Mouse (Mus musculus): ENCODE data around the gene Zp2.

- TF ChIP-seq CTCF (IDR thresholded peaks at IDR 0.05 in 2 of 3, conservative IDR thresholded peaks at IDR 0.05 in 1 of 3; ENCODE audit: control insufficient read depth in 1 of 3, insufficient read depth in 1 of 3, low read depth in 2 of 3, low read length in 3 of 3, poor library complexity in 1 of 3, severe bottlenecking in 1 of 3) = no peak
- no peak for TF ChIP-seq ZC3H11A (IDR thresholded peaks at IDR 0.05; ENCODE audit: low read depth, low read length)
- no peak for TF ChIP-seq GATA1 (IDR thresholded peaks at IDR 0.05; ENCODE audit: low read depth, low read length)
- TF ChIP-seq ZKSCAN1 (IDR thresholded peaks at IDR 0.05; ENCODE audit: low read depth, low read length) = no peak
- no peak for TF ChIP-seq ZMIZ1 (IDR thresholded peaks at IDR 0.05; ENCODE audit: low read depth, low read length)
- no peak for TF ChIP-seq NRF1 (IDR thresholded peaks at IDR 0.05; ENCODE audit: insufficient read depth, low read depth, low read length, poor library complexity, severe bottlenecking)
- no peak for TF ChIP-seq POLR2A (IDR thresholded peaks at IDR 0.05; ENCODE audit: control insufficient read depth in 1 of 2, insufficient read depth in 1 of 2, low read depth in 1 of 2, low read length in 2 of 2, poor library complexity in 1 of 2)
- no peak for TF ChIP-seq ELF1 (IDR thresholded peaks at IDR 0.05; ENCODE audit: low read depth, low read length)
- TF ChIP-seq EP300 (IDR thresholded peaks at IDR 0.05; ENCODE audit: low read depth in 1 of 2, low read length in 2 of 2) = no peak
- TF ChIP-seq MXI1 (IDR thresholded peaks at IDR 0.05; ENCODE audit: low read depth, low read length) = no peak
- TF ChIP-seq KAT2A (conservative IDR thresholded peaks at IDR 0.05; ENCODE audit: low read depth, low read length) = no peak
- no peak for TF ChIP-seq ZNF384 (IDR thresholded peaks at IDR 0.05; ENCODE audit: low read depth, low read length)
- TF ChIP-seq UBTF (IDR thresholded peaks at IDR 0.05; ENCODE audit: borderline replicate concordance, insufficient read depth, low read depth, low read length) = no peak
These were observed 5.2 kb upstream of the Zp2 start for GRCm38 (mm10) chr7:120150257-120150656.

All from MEL (cell line).